Mouse (Mus musculus) stomach, embryonic 14.5 days (tissue): ENCODE measurements around the gene Gm10647. TPM values are rescaled to one million over a fixed set of nuclear protein-coding genes. Genes with fewer than 3 reads are reported as not detected.

Source experiments
- ATAC-seq: fragments of 200-750 bp; cut with Nextera tagmentation; 2 replicates; pipeline ENCODE4 v1.8.0; 2017; ENCODE audit warnings: low read depth, moderate TSS enrichment; ENCODE audit not compliant: insufficient number of reproducible peaks, insufficient read depth, low FRiP score
- H3K27ac ChIP-seq: fragments of 300-500 bp; sonication (generic); 2 replicates; pipeline ENCODE4 v1.5.1; 2014; ENCODE audit warnings: mild to moderate bottlenecking, low read length, moderate library complexity, mixed read lengths
- H3K27me3 ChIP-seq: fragments of 300-500 bp; sonication (generic); 2 replicates; pipeline ENCODE4 v1.6.1; 2014; ENCODE audit warnings: low read length, control low read depth, mixed read lengths; ENCODE audit not compliant: control insufficient read depth, insufficient read depth
- H3K36me3 ChIP-seq: fragments of 300-500 bp; sonication (generic); 2 replicates; pipeline ENCODE4 v1.6.1; 2014; ENCODE audit warnings: mild to moderate bottlenecking, control low read depth, low read length, moderate library complexity, mixed read lengths; ENCODE audit not compliant: control insufficient read depth, insufficient read depth
- H3K4me1 ChIP-seq: fragments of 300-500 bp; sonication (generic); 2 replicates; pipeline ENCODE4 v1.6.1; 2014; ENCODE audit warnings: low read length, control low read depth, mixed read lengths; ENCODE audit not compliant: control insufficient read depth, insufficient read depth
- H3K4me2 ChIP-seq: fragments of 300-500 bp; sonication (generic); replicated peaks from 2 replicates; pipeline ENCODE4 v1.6.1; 2014; ENCODE audit warnings: low read depth, low read length, control low read depth
- H3K4me3 ChIP-seq: fragments of 300-500 bp; sonication (generic); 2 replicates; pipeline ENCODE4 v1.5.1; 2014; ENCODE audit warnings: low read depth, low read length, control low read depth
- H3K9ac ChIP-seq: fragments of 300-500 bp; sonication (generic); replicated peaks from 2 replicates; pipeline ENCODE4 v1.6.1; 2014; ENCODE audit warnings: low read depth, mild to moderate bottlenecking, control low read depth, low read length, moderate library complexity, mixed read lengths
- H3K9me3 ChIP-seq: fragments of 300-500 bp; sonication (generic); 2 replicates; pipeline ENCODE4 v1.6.1; 2016; ENCODE audit warnings: low read depth, low read length, control low read depth; ENCODE audit not compliant: control insufficient read depth
- WGBS: fragments of 180-500 bp; shearing (Covaris S2); extraction: QIAGEN DNeasy Blood & Tissue Kit; methylation state at CpG from one replicate; pipeline ENCODE4 v1.1.7; 2014; 5-methylcytosine and 5-hydroxymethylcytosine counted together
- polyA plus RNA-seq: library from polyadenylated mRNA; unstranded; fragments of >200 nt; fragmentation: Nextera tagmentation; extraction: Ambion mirVana; gene quantifications from 2 replicates; pipeline ENCODE4 v1.2.1, GENCODE M21; 2014

The Gm10647 gene
- polyA plus RNA-seq, 1 experiment from 2014 or later, result 1.3 TPM

- Histone ChIP-seq H3K4me1 (0 out of 2 replicates have a peak, but pooled peaks cover 3% of the 10 kb centered on the region), H3K9me3 (no peaks in the 10 kb centered on the region), H3K36me3 (no peaks in the 10 kb centered on the region), H3K4me2 (no peak overlapping the region), H3K27me3 (no peaks in the 10 kb centered on the region), H3K27ac (no peak overlapping the region), H3K9ac (no peak overlapping the region), H3K4me3 (no peak overlapping the region)
- WGBS, result 55% methylated on average over 4 of the region's 4 CpGs
- no peak for ATAC-seq
These were observed 35.6 kb downstream of the Gm10647 start for GRCm38 (mm10) chr9:66832366-66832908.

DNA sequence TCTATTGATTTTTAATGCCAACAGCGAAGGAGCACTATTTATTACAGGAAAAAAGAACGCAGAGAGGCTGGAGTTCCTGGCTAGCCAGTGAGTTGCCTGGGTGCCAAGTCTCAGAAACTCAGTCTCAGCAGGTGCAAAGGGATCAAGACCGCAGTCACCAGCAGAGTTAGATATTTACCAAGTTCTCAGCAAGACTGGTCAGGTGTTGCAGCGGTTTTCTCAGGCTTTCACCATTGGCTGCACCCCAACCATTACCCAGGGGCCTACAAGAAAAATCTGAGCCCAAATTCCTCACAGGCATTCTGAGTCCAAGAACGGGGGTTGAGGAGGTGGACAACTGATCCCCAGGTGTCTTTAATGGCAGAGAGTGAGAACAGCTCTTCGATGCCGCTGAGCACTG is 37.0 kb downstream of the Gm10647 start:
- 22% methylated on average over 7 of the region's 7 CpGs for WGBS

DNA sequence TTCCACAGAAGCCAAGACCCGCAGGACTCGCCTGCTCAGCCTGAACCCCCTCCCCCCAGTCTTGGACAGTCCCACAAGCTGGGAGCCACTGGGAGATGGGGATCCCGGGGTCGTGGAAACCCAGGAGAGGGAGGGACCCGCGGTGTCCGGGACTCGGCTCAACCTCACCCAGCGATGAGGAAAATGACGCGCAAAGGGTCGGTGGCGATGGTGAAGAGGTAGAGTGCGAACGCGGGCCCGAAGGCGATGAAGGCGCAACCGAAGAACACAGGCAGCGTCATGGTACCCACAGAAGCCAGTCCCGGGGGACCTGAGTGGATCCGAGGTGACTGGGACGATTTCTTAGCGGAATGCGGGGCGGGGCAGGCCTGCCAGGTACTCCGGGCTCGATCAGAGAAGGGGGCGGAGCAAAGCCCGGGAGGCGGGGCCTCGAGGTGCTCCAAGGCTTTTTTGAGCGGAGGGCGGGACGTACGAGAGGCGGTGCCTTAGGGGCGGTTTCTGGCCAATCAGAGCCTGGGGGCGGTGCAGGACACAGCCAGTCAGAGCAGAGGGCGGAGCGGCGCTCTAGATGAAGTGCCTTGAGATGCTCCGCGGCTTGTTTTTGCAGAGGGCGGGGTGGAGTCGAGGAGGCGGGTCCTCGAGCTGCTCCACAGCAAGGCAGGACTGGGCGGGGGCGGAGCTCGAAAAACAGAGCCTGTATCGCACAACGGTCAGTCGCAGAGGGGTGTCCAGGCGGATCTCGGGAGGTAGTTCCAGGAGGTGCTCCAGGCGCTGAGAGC is 37.7 kb downstream of the Gm10647 start, which contains the start of gene Aph1c:
TSS of gene Aph1c (minus strand) at position 409 of the 779 bp plus-strand sequence.
- Histone ChIP-seq H3K36me3 (no peaks in the 10 kb centered on the region), H3K27ac (no peak within 1 kb of the TSS), H3K9ac (peak within 1 kb of the TSS; percentile 40; the same call in 1 of the 2 replicates), H3K4me3 (peak within 1 kb of the TSS; percentile 61), H3K9me3 (no peaks in the 10 kb centered on the region), H3K27me3 (no peaks in the 10 kb centered on the region), H3K4me2 (peak within 1 kb of the TSS; percentile 99), H3K4me1 (0 out of 2 replicates have a peak, but pooled peaks cover 3% of the 10 kb centered on the region)
- WGBS, result under 1% methylated on average over 58 of the region's 58 CpGs
- peak; percentile 100 for ATAC-seq

More for the DNA sequence above, 37.0 kb downstream of the Gm10647 start:
- Histone ChIP-seq H3K4me1 (0 out of 2 replicates have a peak, but pooled peaks cover 3% of the 10 kb centered on the region), H3K4me2 (peak overlapping the region; percentile 99), H3K36me3 (no peaks in the 10 kb centered on the region), H3K27me3 (no peaks in the 10 kb centered on the region), H3K4me3 (peak overlapping the region; percentile 61), H3K9ac (no peak overlapping the region), H3K9me3 (no peaks in the 10 kb centered on the region), H3K27ac (no peak overlapping the region)
- ATAC-seq, result no peak

DNA sequence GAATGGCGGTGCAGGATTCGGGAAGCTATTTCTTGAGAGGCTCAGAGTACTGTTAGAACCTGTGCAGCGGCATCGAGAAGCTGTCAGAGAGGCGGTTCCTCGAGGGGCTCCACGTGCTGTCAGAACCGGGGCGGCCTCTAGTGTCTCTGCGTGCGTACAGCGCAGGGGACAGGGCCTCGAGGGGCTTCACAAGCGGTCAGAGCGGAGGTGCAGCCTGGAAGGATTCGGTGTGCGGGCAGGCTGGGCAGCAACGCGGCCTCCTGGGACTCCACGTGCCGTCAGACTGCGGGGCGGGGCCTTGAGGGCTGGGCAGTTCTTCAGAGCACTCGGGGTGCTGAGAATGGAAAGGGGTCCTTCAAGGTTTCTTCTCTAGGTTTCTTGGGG is 38.2 kb downstream of the Gm10647 start:
- H3K36me3 ChIP-seq, result no peaks in the 10 kb centered on the region
- H3K27me3 ChIP-seq, result no peaks in the 10 kb centered on the region
- WGBS, result under 1% methylated on average over 24 of the region's 24 CpGs
- peak overlapping the region; percentile 61 for H3K4me3 ChIP-seq
- H3K4me2 ChIP-seq, result peak overlapping the region; percentile 99
- no peaks in the 10 kb centered on the region for H3K9me3 ChIP-seq
- ATAC-seq, result peak; percentile 39; the same call in 1 of the 2 replicates
- no peak overlapping the region for H3K27ac ChIP-seq
- 0 out of 2 replicates have a peak, but pooled peaks cover 3% of the 10 kb centered on the region for H3K4me1 ChIP-seq
- no peak overlapping the region for H3K9ac ChIP-seq

DNA sequence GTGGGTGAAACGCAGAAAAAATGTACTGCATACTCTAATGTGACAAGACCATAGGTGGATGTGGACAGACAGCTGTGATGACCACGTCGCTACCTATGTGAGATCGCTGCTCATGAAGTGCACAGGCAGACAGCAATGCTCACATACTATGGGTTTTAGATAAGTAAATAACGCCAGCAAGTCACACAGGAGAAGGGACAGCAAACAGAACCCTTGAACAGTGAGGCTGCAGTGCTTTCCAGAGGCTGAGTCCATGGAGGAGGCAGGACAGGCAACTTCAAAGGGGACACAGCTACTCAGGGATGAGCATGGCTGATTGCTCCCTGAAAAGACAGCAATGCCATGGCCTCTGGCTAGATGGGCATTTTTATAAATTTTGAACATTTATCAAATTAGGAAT is 50.0 kb downstream of the Gm10647 start:
- H3K27ac ChIP-seq, result no peak overlapping the region
- no peak for ATAC-seq
- H3K27me3 ChIP-seq, result no peaks in the 10 kb centered on the region
- H3K36me3 ChIP-seq, result peaks cover 8% of the 10 kb centered on the region; the same call in 1 of the 2 replicates
- no peaks in the 10 kb centered on the region for H3K9me3 ChIP-seq
- H3K9ac ChIP-seq, result no peak overlapping the region
- WGBS, result 86% methylated on average over 5 of the region's 5 CpGs
- no peak overlapping the region for H3K4me2 ChIP-seq
- peaks cover 12% of the 10 kb centered on the region for H3K4me1 ChIP-seq
- H3K4me3 ChIP-seq, result no peak overlapping the region

Other genes with a start within 250 kb of the Gm10647 start
- gene Usp3, start 203.9 kb upstream of the Gm10647 start, polyA plus RNA-seq, result 74.3 and 81.4 TPM in 2 replicates
- gene Car12, start 83.4 kb upstream of the Gm10647 start, polyA plus RNA-seq, result 7.6 and 7.9 TPM in 2 replicates
- 11.7 and 12.0 TPM in 2 replicates for gene Aph1b, start 1.5 kb upstream of the Gm10647 start, polyA plus RNA-seq
- gene Aph1c, start 37.7 kb downstream of the Gm10647 start, polyA plus RNA-seq, result 4.0 and 4.3 TPM in 2 replicates
- gene Rab8b, start 122.6 kb downstream of the Gm10647 start, polyA plus RNA-seq, result 25.3 and 28.4 TPM in 2 replicates
- gene Rps27l, start 149.0 kb downstream of the Gm10647 start, polyA plus RNA-seq, result 688 and 708 TPM in 2 replicates
- gene Lactb, start 178.4 kb downstream of the Gm10647 start, polyA plus RNA-seq, result 11.7 and 12.4 TPM in 2 replicates